Mouse (Mus musculus) macrophage (primary cell): ENCODE data around the gene Slc4a4. TPM values are rescaled to one million over a fixed set of nuclear protein-coding genes. Genes with fewer than 3 reads are reported as not detected.

Source experiments
- H3K27ac ChIP-seq: fragments of 350-480 bp; formaldehyde crosslinking; 2 replicates; pipeline ENCODE4 v1.9.0; 2021
- H3K36me3 ChIP-seq: fragments of 350-480 bp; formaldehyde crosslinking; 2 replicates; pipeline ENCODE4 v1.9.0; 2021; ENCODE audit errors: inconsistent target
- H3K4me3 ChIP-seq: fragments of 350-480 bp; formaldehyde crosslinking; 2 replicates; pipeline ENCODE4 v1.9.0; 2021; ENCODE audit errors: inconsistent target
- H3K79me2 ChIP-seq: fragments of 350-480 bp; formaldehyde crosslinking; 2 replicates; pipeline ENCODE4 v1.9.0; 2021; ENCODE audit errors: inconsistent target
- WGBS: methylation state at CpG from one replicate; pipeline ENCODE4 v1.1.7; 2026; ENCODE audit warnings: inconsistent platforms; ENCODE audit not compliant: missing documents; 5-methylcytosine and 5-hydroxymethylcytosine counted together
- polyA plus RNA-seq: library from polyadenylated mRNA; stranded (reverse); fragments of 250-400 nt; gene quantifications from 3 replicates; pipeline ENCODE4 v1.2.4, GENCODE M21; 2018; ENCODE audit warnings: inconsistent platforms

Gene Slc4a4
- polyA plus RNA-seq, 1 experiment from 2014 or later, result not detected

- WGBS, result 89% methylated on average over 4 of the region's 4 CpGs
- no peaks in the 10 kb centered on the region for H3K36me3 ChIP-seq
- no peak overlapping the region for H3K4me3 ChIP-seq
- H3K79me2 ChIP-seq, result no peaks in the 10 kb centered on the region
- H3K27ac ChIP-seq, result no peak overlapping the region
Measured at GRCm38 (mm10) chr5:88890146-88890545, 3.5 kb downstream of the Slc4a4 start.

GRCm38 (mm10) chr5:88896574-88896973 lies 10.0 kb downstream of the Slc4a4 start:
- no peaks in the 10 kb centered on the region for H3K79me2 ChIP-seq
- H3K27ac ChIP-seq, result no peak overlapping the region
- no peaks in the 10 kb centered on the region for H3K36me3 ChIP-seq
- H3K4me3 ChIP-seq, result no peak overlapping the region
- 87% methylated on average over 6 of the region's 6 CpGs for whole genome bisulfite sequencing

- Histone ChIP-seq H3K4me3 (no peak overlapping the region), H3K36me3 (no peaks in the 10 kb centered on the region), H3K27ac (no peak overlapping the region), H3K79me2 (no peaks in the 10 kb centered on the region)
- 85% methylated on average over 4 of the region's 4 CpGs for WGBS
Measured at GRCm38 (mm10) chr5:88903111-88903510, 16.5 kb downstream of the Slc4a4 start.

GRCm38 (mm10) chr5:88903526-88903925 lies 16.9 kb downstream of the Slc4a4 start:
- WGBS, result no CpG with 5 or more reads among the region's 1 CpGs
- Histone ChIP-seq H3K36me3 (no peaks in the 10 kb centered on the region), H3K27ac (no peak overlapping the region), H3K4me3 (no peak overlapping the region), H3K79me2 (no peaks in the 10 kb centered on the region)

- H3K27ac ChIP-seq, result no peak overlapping the region
- no peaks in the 10 kb centered on the region for H3K36me3 ChIP-seq
- 75% methylated on average over 6 of the region's 7 CpGs for WGBS
- H3K79me2 ChIP-seq, result no peaks in the 10 kb centered on the region
- H3K4me3 ChIP-seq, result no peak overlapping the region
Measured at GRCm38 (mm10) chr5:88904841-88905240, 18.2 kb downstream of the Slc4a4 start.

GRCm38 (mm10) chr5:88907615-88908014 lies 21.0 kb downstream of the Slc4a4 start:
- 93% methylated on average over 3 of the region's 3 CpGs for WGBS
- Histone ChIP-seq H3K36me3 (no peaks in the 10 kb centered on the region), H3K4me3 (no peak overlapping the region), H3K79me2 (no peaks in the 10 kb centered on the region), H3K27ac (no peak overlapping the region)

GRCm38 (mm10) chr5:88912629-88913028 lies 26.0 kb downstream of the Slc4a4 start:
- Histone ChIP-seq H3K36me3 (no peaks in the 10 kb centered on the region), H3K27ac (no peak overlapping the region), H3K79me2 (no peaks in the 10 kb centered on the region), H3K4me3 (no peak overlapping the region)
- 65% methylated on average over 2 of the region's 2 CpGs for WGBS

GRCm38 (mm10) chr5:88915082-88915481 lies 28.5 kb downstream of the Slc4a4 start:
- WGBS, result 89% methylated on average over 5 of the region's 5 CpGs
- no peak overlapping the region for H3K4me3 ChIP-seq
- no peaks in the 10 kb centered on the region for H3K79me2 ChIP-seq
- H3K36me3 ChIP-seq, result no peaks in the 10 kb centered on the region
- H3K27ac ChIP-seq, result no peak overlapping the region

GRCm38 (mm10) chr5:88916501-88916971 lies 29.9 kb downstream of the Slc4a4 start:
- 78% methylated on average over 9 of the region's 9 CpGs for WGBS
- Histone ChIP-seq H3K79me2 (no peaks in the 10 kb centered on the region), H3K4me3 (no peak overlapping the region), H3K27ac (no peak overlapping the region), H3K36me3 (no peaks in the 10 kb centered on the region)

GRCm38 (mm10) chr5:88917221-88917620 lies 30.6 kb downstream of the Slc4a4 start:
- no peak overlapping the region for H3K27ac ChIP-seq
- H3K79me2 ChIP-seq, result no peaks in the 10 kb centered on the region
- H3K4me3 ChIP-seq, result no peak overlapping the region
- WGBS, result 93% methylated on average over 3 of the region's 3 CpGs
- no peaks in the 10 kb centered on the region for H3K36me3 ChIP-seq

- Histone ChIP-seq H3K79me2 (no peaks in the 10 kb centered on the region), H3K4me3 (no peak overlapping the region), H3K27ac (no peak overlapping the region), H3K36me3 (no peaks in the 10 kb centered on the region)
- 86% methylated on average over 10 of the region's 10 CpGs for WGBS
Measured at GRCm38 (mm10) chr5:88917630-88918029, 31.0 kb downstream of the Slc4a4 start.

- Histone ChIP-seq H3K36me3 (no peaks in the 10 kb centered on the region), H3K27ac (no peak overlapping the region), H3K79me2 (no peaks in the 10 kb centered on the region), H3K4me3 (no peak overlapping the region)
- 92% methylated on average over 9 of the region's 9 CpGs for WGBS
Measured at GRCm38 (mm10) chr5:88918538-88918937, 31.9 kb downstream of the Slc4a4 start.

- H3K27ac ChIP-seq, result no peak overlapping the region
- 97% methylated on average over 5 of the region's 5 CpGs for WGBS
- no peak overlapping the region for H3K4me3 ChIP-seq
- no peaks in the 10 kb centered on the region for H3K79me2 ChIP-seq
- no peaks in the 10 kb centered on the region for H3K36me3 ChIP-seq
Measured at GRCm38 (mm10) chr5:88925576-88925975, 39.0 kb downstream of the Slc4a4 start.

- H3K36me3 ChIP-seq, result no peaks in the 10 kb centered on the region
- 26% methylated on average over 13 of the region's 13 CpGs for WGBS
- H3K79me2 ChIP-seq, result no peaks in the 10 kb centered on the region
- H3K27ac ChIP-seq, result no peak overlapping the region
- no peak overlapping the region for H3K4me3 ChIP-seq
Measured at GRCm38 (mm10) chr5:88928201-88928916, 41.7 kb downstream of the Slc4a4 start.

- H3K4me3 ChIP-seq, result no peak overlapping the region
- WGBS, result 69% methylated on average over 18 of the region's 18 CpGs
- H3K36me3 ChIP-seq, result no peaks in the 10 kb centered on the region
- no peak overlapping the region for H3K27ac ChIP-seq
- no peaks in the 10 kb centered on the region for H3K79me2 ChIP-seq
Measured at GRCm38 (mm10) chr5:88929392-88930094, 42.9 kb downstream of the Slc4a4 start.
